In genomic region chr1:133254226-133254625, GRCm38 (mm10) we compare ENCODE assay signal across 13 mouse cellular contexts. TPM values are rescaled to one million over a fixed set of nuclear protein-coding genes. Genes with fewer than 3 reads are reported as not detected.
DNase-seq lines count a peak whose midpoint lies in the region; ATAC-seq lines count a peak whose summit lies in the region.
"Had no signal": no experiment of that assay in that cellular context is flagged by ENCODE, and none has a peak within 500 bp of the region (broad histone marks: within the 10 kb centered on the region; RNA-seq: fewer than 3 reads in every experiment).

No protein-coding gene starts in this region.

- 89% methylated on average over 6 of the region's 6 CpGs for WGBS in hindbrain, embryonic 16.5 days
- 89% methylated on average over 6 of the region's 6 CpGs for WGBS in hindbrain, embryonic 10.5 days
- 86% methylated on average over 6 of the region's 6 CpGs for WGBS in embryonic facial prominence, embryonic 10.5 days
- 82% methylated on average over 6 of the region's 6 CpGs for WGBS in embryonic facial prominence, embryonic 13.5 days
- WGBS in liver, embryonic 11.5 days: 81% methylated on average over 6 of the region's 6 CpGs

- ATAC-seq in hindbrain, embryonic 16.5 days: no peak
- no peak for ATAC-seq in embryonic facial prominence, embryonic 13.5 days (ENCODE audit: insufficient number of reproducible peaks, insufficient read depth, low FRiP score, low TSS enrichment, low read depth)
- ATAC-seq in liver, embryonic 11.5 days (replicated peaks; ENCODE audit: low FRiP score): no peak
- ATAC-seq: inflammation-experienced regulatory T-cells, adult 6 months had no signal

- no peaks in the 10 kb centered on the region for H3K36me3 ChIP-seq in hindbrain, embryonic 16.5 days (ENCODE audit: control insufficient read depth, insufficient read depth, low read length)
- H3K36me3 ChIP-seq in hindbrain, embryonic 10.5 days: no peaks in the 10 kb centered on the region
- no peaks in the 10 kb centered on the region for H3K36me3 ChIP-seq in embryonic facial prominence, embryonic 10.5 days (replicated peaks)
- H3K36me3 ChIP-seq in embryonic facial prominence, embryonic 13.5 days: no peaks in the 10 kb centered on the region
- no peaks in the 10 kb centered on the region for H3K36me3 ChIP-seq in liver, embryonic 11.5 days (ENCODE audit: control insufficient read depth, insufficient read depth, low read length)

- no peak overlapping the region for H3K9ac ChIP-seq in hindbrain, embryonic 16.5 days (ENCODE audit: low read depth, low read length)
- H3K9ac ChIP-seq in embryonic facial prominence, embryonic 13.5 days: no peak overlapping the region
- H3K9ac ChIP-seq in liver, embryonic 11.5 days (ENCODE audit: low read depth, low read length): no peak overlapping the region

- no peaks in the 10 kb centered on the region for H3K9me3 ChIP-seq in hindbrain, embryonic 16.5 days (ENCODE audit: control insufficient read depth, low read length)
- no peaks in the 10 kb centered on the region for H3K9me3 ChIP-seq in hindbrain, embryonic 10.5 days
- no peaks in the 10 kb centered on the region for H3K9me3 ChIP-seq in embryonic facial prominence, embryonic 10.5 days
- no peaks in the 10 kb centered on the region for H3K9me3 ChIP-seq in embryonic facial prominence, embryonic 13.5 days
- no peaks in the 10 kb centered on the region for H3K9me3 ChIP-seq in liver, embryonic 11.5 days (ENCODE audit: control insufficient read depth, low read length)

- no peak for DNase-seq in hindbrain, embryonic 10.5 days (ENCODE audit: low spot score)
- no peak for DNase-seq in embryonic facial prominence, embryonic 10.5 days (ENCODE audit: low spot score)
- DNase-seq in liver, embryonic 11.5 days (ENCODE audit: low spot score): no peak
- DNase-seq in cerebellum, postnatal 4 days (ENCODE audit: low spot score in 2 of 2): no peak
- no peak for DNase-seq in urinary bladder, postnatal 4 days (ENCODE audit: low spot score in 2 of 2)
- DNase-seq in thymus, adult 18-20 months: no peak
- DNase-seq: cerebellum, postnatal 36 days; thymus, adult 2 months had no signal

- peak overlapping the region; percentile 29; the same call in 1 of the 2 replicates for H3K27ac ChIP-seq in hindbrain, embryonic 16.5 days (ENCODE audit: low read depth, low read length)
- no peak overlapping the region for H3K27ac ChIP-seq in hindbrain, embryonic 10.5 days
- H3K27ac ChIP-seq in embryonic facial prominence, embryonic 10.5 days (replicated peaks): peak overlapping the region; percentile 11; the same call in 1 of the 2 replicates
- 0 out of 2 replicates have a peak overlapping the region, but pooled peaks have one; percentile 16 for H3K27ac ChIP-seq in embryonic facial prominence, embryonic 13.5 days
- peak overlapping the region; percentile 68 for H3K27ac ChIP-seq in liver, embryonic 11.5 days (ENCODE audit: low read depth, low read length)

- peaks cover 47% of the 10 kb centered on the region for H3K4me1 ChIP-seq in hindbrain, embryonic 16.5 days (ENCODE audit: control insufficient read depth, insufficient read depth, low read depth, low read length)
- peaks cover 75% of the 10 kb centered on the region for H3K4me1 ChIP-seq in hindbrain, embryonic 10.5 days (replicated peaks)
- H3K4me1 ChIP-seq in embryonic facial prominence, embryonic 10.5 days: peaks cover 71% of the 10 kb centered on the region
- peaks cover 72% of the 10 kb centered on the region for H3K4me1 ChIP-seq in embryonic facial prominence, embryonic 13.5 days
- H3K4me1 ChIP-seq in liver, embryonic 11.5 days (replicated peaks; ENCODE audit: control insufficient read depth, insufficient read depth, low read length): peaks cover 43% of the 10 kb centered on the region

- no peak overlapping the region for H3K4me3 ChIP-seq in hindbrain, embryonic 16.5 days (ENCODE audit: low read length)
- H3K4me3 ChIP-seq in hindbrain, embryonic 10.5 days: no peak overlapping the region
- no peak overlapping the region for H3K4me3 ChIP-seq in embryonic facial prominence, embryonic 10.5 days
- no peak overlapping the region for H3K4me3 ChIP-seq in embryonic facial prominence, embryonic 13.5 days
- no peak overlapping the region for H3K4me3 ChIP-seq in liver, embryonic 11.5 days (ENCODE audit: low read depth, low read length)

- no peaks in the 10 kb centered on the region for H3K27me3 ChIP-seq in hindbrain, embryonic 16.5 days (replicated peaks; ENCODE audit: control insufficient read depth, insufficient read depth, low read length)
- peaks cover 11% of the 10 kb centered on the region for H3K27me3 ChIP-seq in hindbrain, embryonic 10.5 days (ENCODE audit: insufficient read depth, poor library complexity, severe bottlenecking)
- H3K27me3 ChIP-seq in embryonic facial prominence, embryonic 10.5 days (replicated peaks; ENCODE audit: low read depth, poor library complexity, severe bottlenecking): peaks cover 36% of the 10 kb centered on the region
- peaks cover 5% of the 10 kb centered on the region; the same call in 1 of the 2 replicates for H3K27me3 ChIP-seq in embryonic facial prominence, embryonic 13.5 days
- 0 out of 2 replicates have a peak, but pooled peaks cover 2% of the 10 kb centered on the region for H3K27me3 ChIP-seq in liver, embryonic 11.5 days (replicated peaks; ENCODE audit: control insufficient read depth, insufficient read depth, low read length)

- no peak overlapping the region for H3K4me2 ChIP-seq in hindbrain, embryonic 16.5 days (ENCODE audit: low read length)
- H3K4me2 ChIP-seq in embryonic facial prominence, embryonic 13.5 days: no peak overlapping the region
- no peak overlapping the region for H3K4me2 ChIP-seq in liver, embryonic 11.5 days

RNA-seq across cellular contexts. Expression of gene Golt1a, which starts 55.4 kb away (rescaled TPM):
- not detected in 2 replicates for polyA plus RNA-seq in hindbrain, embryonic 16.5 days (2015; fragmentation: Nextera tagmentation; extraction: Ambion mirVana)
- polyA plus RNA-seq in hindbrain, embryonic 10.5 days (2016; fragmentation: Nextera tagmentation; extraction: Ambion mirVana): not detected in 2 replicates
- polyA plus RNA-seq in embryonic facial prominence, embryonic 10.5 days (2016; fragmentation: Nextera tagmentation; extraction: Ambion mirVana): not detected in 2 replicates
- polyA plus RNA-seq in embryonic facial prominence, embryonic 13.5 days (2015; fragmentation: Nextera tagmentation; extraction: Ambion mirVana): not detected in 2 replicates
- polyA plus RNA-seq in liver, embryonic 11.5 days (2014; fragmentation: Nextera tagmentation; extraction: Ambion mirVana): 2.0 and 2.5 TPM in 2 replicates
- polyA plus RNA-seq: brain, embryonic 14.5 days; inflammation-experienced regulatory T-cells, adult 6 months; midbrain, postnatal 0 days had no signal
